19 mouse cellular contexts compared by ENCODE assay signal in the genomic region with DNA sequence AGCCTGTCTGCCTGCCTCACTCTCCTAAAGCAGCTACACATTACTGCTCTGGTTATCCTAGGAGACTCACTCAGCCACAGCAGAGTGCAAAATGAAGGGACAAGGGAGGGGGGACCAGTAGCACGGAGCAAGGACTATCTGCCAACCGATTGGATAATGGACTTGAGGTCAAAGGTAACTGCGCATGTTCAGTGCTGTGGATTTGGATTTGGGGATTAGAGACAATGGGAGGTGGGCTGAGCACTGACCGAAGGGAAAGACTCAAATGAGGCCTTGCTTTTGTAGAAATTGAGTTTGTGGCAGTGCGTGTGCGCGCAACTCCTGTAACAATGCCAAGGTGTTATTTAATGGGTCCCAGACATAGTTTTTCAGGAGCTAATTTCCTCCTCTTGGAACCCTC.
"Had no signal": no experiment of that assay in that cellular context is flagged by ENCODE, and none has a peak within 500 bp of the region (broad histone marks: within the 10 kb centered on the region; RNA-seq: fewer than 3 reads in every experiment).

No protein-coding gene starts in this region.

- H3K9me3 ChIP-seq: lung, embryonic 15.5 days; midbrain, embryonic 12.5 days; neural tube, embryonic 13.5 days; neural tube, embryonic 15.5 days had no signal

- H3K27ac ChIP-seq: lung, embryonic 15.5 days; midbrain, embryonic 12.5 days; neural tube, embryonic 13.5 days; neural tube, embryonic 15.5 days had no signal

- H3K36me3 ChIP-seq: lung, embryonic 15.5 days; midbrain, embryonic 12.5 days; neural tube, embryonic 13.5 days; neural tube, embryonic 15.5 days had no signal

- ATAC-seq: liver, postnatal 0 days; midbrain, embryonic 16.5 days had no signal

- H3K9ac ChIP-seq: liver, postnatal 0 days; lung, embryonic 15.5 days; midbrain, embryonic 12.5 days; neural tube, embryonic 13.5 days; neural tube, embryonic 15.5 days had no signal

- H3K4me3 ChIP-seq: lung, embryonic 15.5 days; midbrain, embryonic 12.5 days; myocyte; neural tube, embryonic 13.5 days; neural tube, embryonic 15.5 days had no signal

- DNase-seq: liver, postnatal 0 days; lung, adult 2 months; lung, postnatal 10 days; lung, postnatal 4 days; midbrain, embryonic 14.5 days; retina, postnatal 1 day; right cerebral cortex, adult 18-20 months; right cerebral cortex, postnatal 25 days; right cerebral cortex, postnatal 4 days; spleen, adult 18-20 months; thymus, adult 18-20 months; thymus, postnatal 14 days; thymus, postnatal 36 days had no signal

- H3K4me2 ChIP-seq: lung, embryonic 15.5 days; midbrain, embryonic 12.5 days; neural tube, embryonic 13.5 days; neural tube, embryonic 15.5 days had no signal

- H3K4me1 ChIP-seq: lung, embryonic 15.5 days had no signal
